Mouse (Mus musculus) ES-Bruce4 (cell line): ENCODE measurements around the gene Pigp.

ENCODE experiments used
- CTCF ChIP-seq: IDR thresholded peaks from one replicate; pipeline ENCODE4 v1.8.1; 2011; ENCODE audit warnings: low read depth, low read length
- EP300 ChIP-seq: IDR thresholded peaks from 2 replicates; pipeline ENCODE4 v1.6.1; 2011; ENCODE audit warnings: low read depth, low read length; ENCODE audit not compliant: insufficient read depth
- POLR2A ChIP-seq: IDR thresholded peaks from one replicate; pipeline ENCODE4 v1.8.1; 2011; ENCODE audit warnings: low read length; ENCODE audit not compliant: insufficient read depth

DNA sequence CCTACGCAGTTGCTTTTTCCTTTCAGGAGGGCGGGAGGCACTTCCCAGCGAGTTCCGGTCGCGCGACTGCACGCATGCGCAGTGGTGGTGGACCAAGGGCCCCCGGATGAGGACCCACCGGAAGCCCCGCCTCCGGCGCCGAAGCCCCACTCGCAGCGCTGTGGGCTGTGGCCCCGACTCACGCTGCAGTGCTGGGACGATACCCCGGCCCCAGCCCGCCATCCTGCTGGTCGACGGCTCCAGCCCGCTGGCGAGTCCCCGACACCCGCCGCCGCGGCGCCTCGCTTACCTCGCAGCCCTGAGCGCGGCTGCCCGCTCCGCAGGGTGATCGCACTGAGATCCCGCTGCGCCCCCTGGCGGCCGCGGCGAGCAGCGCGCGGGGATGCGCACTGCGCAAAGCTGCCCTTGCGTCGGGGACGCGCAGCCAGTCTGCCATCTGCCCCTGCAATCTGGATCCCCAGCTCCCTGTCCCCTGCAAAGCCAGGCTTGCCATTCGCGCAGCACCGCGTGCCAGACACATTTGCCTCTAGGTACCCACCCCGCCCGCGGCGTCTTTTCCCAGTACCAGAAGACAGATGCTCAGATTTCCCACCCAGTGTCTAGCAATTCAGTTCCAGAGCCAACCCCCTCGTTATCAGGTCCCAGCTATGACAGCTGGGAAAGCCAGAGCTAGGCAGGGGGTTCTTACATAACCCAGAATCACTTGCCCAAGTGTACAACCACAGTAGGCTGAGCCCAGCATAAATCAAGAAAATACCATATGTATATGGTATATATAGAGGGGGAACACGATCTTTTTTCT is 58.2 kb downstream of the Pigp start, which contains the start of gene Hlcs:
- TF ChIP-seq EP300 (no peak), POLR2A (no peak), CTCF (peak; percentile 79)
